Mouse (Mus musculus) heart, postnatal 0 days (tissue): ENCODE data around the gene 4930469K13Rik.

Source experiments
- CTCF ChIP-seq: IDR thresholded peaks from 2 replicates; pipeline ENCODE4 v1.5.1; 2016; ENCODE audit warnings: antibody characterized with exemption, control low read depth, low read depth
- EP300 ChIP-seq: IDR thresholded peaks from 2 replicates; pipeline ENCODE4 v1.6.1; 2016; ENCODE audit warnings: antibody characterized with exemption, low read depth

GRCm38 (mm10) chr11:34050643-34051042, 47.7 kb downstream of the 4930469K13Rik start:
- TF ChIP-seq EP300: no peak
- TF ChIP-seq CTCF: no peak
